Comparison of ENCODE assay signal across 10 mouse cellular contexts in genomic region chr12:75593817-75594216, GRCm38 (mm10). TPM values are rescaled to one million over a fixed set of nuclear protein-coding genes. Genes with fewer than 3 reads are reported as not detected.
DNase-seq lines count a peak whose midpoint lies in the region; ATAC-seq and TF ChIP-seq lines count a peak whose summit lies in the region.
"Had no signal": no experiment of that assay in that cellular context is flagged by ENCODE, and none has a peak within 500 bp of the region (broad histone marks: within the 10 kb centered on the region; RNA-seq: fewer than 3 reads in every experiment).

No protein-coding gene starts in this region.

- H3K79me2 ChIP-seq in heart, adult 2 months (replicated peaks; ENCODE audit: control insufficient read depth, insufficient read depth, low read length): peaks cover 12% of the 10 kb centered on the region

- peaks cover 3 to 11% of the 10 kb centered on the region in 2 experiments; a peak in 3 of 4 replicates for H3K4me1 ChIP-seq in heart, embryonic 14.5 days (ENCODE audit: control insufficient read depth in 2 of 2, insufficient read depth in 2 of 2, low read length in 2 of 2)
- peaks cover 1% of the 10 kb centered on the region; the same call in 1 of the 2 replicates for H3K4me1 ChIP-seq in heart, adult 2 months (ENCODE audit: control insufficient read depth, insufficient read depth, low read length)
- H3K4me1 ChIP-seq in bone marrow, adult 2 months (ENCODE audit: control insufficient read depth, insufficient read depth, low read length): no peaks in the 10 kb centered on the region; the same call in 1 of the 2 replicates
- H3K4me1 ChIP-seq in hindbrain, embryonic 11.5 days (replicated peaks; ENCODE audit: control insufficient read depth, insufficient read depth, low read length): no peaks in the 10 kb centered on the region; the same call in 1 of the 2 replicates
- peaks cover 20% of the 10 kb centered on the region for H3K4me1 ChIP-seq in midbrain, embryonic 12.5 days

- H3K4me2 ChIP-seq in heart, embryonic 14.5 days (ENCODE audit: low read length): peak overlapping the region; percentile 84
- no peak overlapping the region for H3K4me2 ChIP-seq in hindbrain, embryonic 11.5 days (replicated peaks; ENCODE audit: low read depth, low read length)
- H3K4me2 ChIP-seq in midbrain, embryonic 12.5 days (replicated peaks): peak overlapping the region; percentile 88

- DNase-seq in heart, adult 2 months: no peak
- no peak for DNase-seq in hindbrain, embryonic 11.5 days (ENCODE audit: low spot score)
- no peak for DNase-seq in spleen, postnatal 4 days (ENCODE audit: low spot score in 2 of 2)
- DNase-seq in MN1 (ENCODE audit: low spot score): no peak
- no peak for DNase-seq in embryo, embryonic 11 days
- DNase-seq: gastrocnemius, postnatal 25 days had no signal

- H3K27ac ChIP-seq in heart, embryonic 14.5 days (replicated peaks in 1 of 2; ENCODE audit: control insufficient read depth in 1 of 2, insufficient read depth in 1 of 2, low read depth in 2 of 2, low read length in 2 of 2): no peak overlapping the region
- no peak overlapping the region for H3K27ac ChIP-seq in heart, adult 2 months
- H3K27ac ChIP-seq in bone marrow, adult 2 months (ENCODE audit: control insufficient read depth, insufficient read depth, low read depth, low read length, poor library complexity): no peak overlapping the region
- H3K27ac ChIP-seq in hindbrain, embryonic 11.5 days (ENCODE audit: low read depth, low read length): no peak overlapping the region
- H3K27ac ChIP-seq in midbrain, embryonic 12.5 days (replicated peaks): no peak overlapping the region
- H3K27ac ChIP-seq: limb, embryonic 15.5 days had no signal

- no peak overlapping the region for H3K9ac ChIP-seq in heart, embryonic 14.5 days (ENCODE audit: low read length)
- H3K9ac ChIP-seq in heart, adult 2 months (ENCODE audit: low read depth, low read length): no peak overlapping the region
- H3K9ac ChIP-seq in hindbrain, embryonic 11.5 days (ENCODE audit: low read depth, low read length): no peak overlapping the region
- H3K9ac ChIP-seq in midbrain, embryonic 12.5 days (replicated peaks): no peak overlapping the region
- H3K9ac ChIP-seq: limb, embryonic 15.5 days had no signal

- no peaks in the 10 kb centered on the region for H3K27me3 ChIP-seq in heart, embryonic 14.5 days (ENCODE audit: control insufficient read depth, insufficient read depth, low read length)
- no peaks in the 10 kb centered on the region for H3K27me3 ChIP-seq in heart, adult 2 months (ENCODE audit: control insufficient read depth, insufficient read depth, low read length)
- no peaks in the 10 kb centered on the region for H3K27me3 ChIP-seq in hindbrain, embryonic 11.5 days (ENCODE audit: control insufficient read depth, insufficient read depth, low read length)
- no peaks in the 10 kb centered on the region for H3K27me3 ChIP-seq in midbrain, embryonic 12.5 days
- H3K27me3 ChIP-seq: limb, embryonic 15.5 days had no signal

- no peak for TF ChIP-seq EP300 in heart, adult 2 months (IDR thresholded peaks at IDR 0.05; ENCODE audit: insufficient read depth, low read depth, low read length)

- H3K9me3 ChIP-seq in heart, embryonic 14.5 days (ENCODE audit: control insufficient read depth, low read length): no peaks in the 10 kb centered on the region
- no peaks in the 10 kb centered on the region for H3K9me3 ChIP-seq in hindbrain, embryonic 11.5 days (ENCODE audit: control insufficient read depth, low read length)
- H3K9me3 ChIP-seq in midbrain, embryonic 12.5 days: no peaks in the 10 kb centered on the region
- H3K9me3 ChIP-seq: limb, embryonic 15.5 days had no signal

- ATAC-seq in heart, embryonic 14.5 days (ENCODE audit: insufficient number of reproducible peaks, insufficient read depth, low FRiP score, low read depth): no peak
- ATAC-seq in hindbrain, embryonic 11.5 days (ENCODE audit: low FRiP score): no peak
- ATAC-seq in midbrain, embryonic 12.5 days (ENCODE audit: low FRiP score, low read depth): no peak

- TF ChIP-seq CTCF in heart, adult 2 months (IDR thresholded peaks at IDR 0.05): no peak
- TF ChIP-seq CTCF in bone marrow, adult 2 months (IDR thresholded peaks at IDR 0.05; ENCODE audit: control insufficient read depth, insufficient read depth, low read length): no peak

- no peak for TF ChIP-seq POLR2A in heart, adult 2 months (IDR thresholded peaks at IDR 0.05; ENCODE audit: insufficient read depth, low read depth, low read length)
- TF ChIP-seq POLR2A in bone marrow, adult 2 months (IDR thresholded peaks at IDR 0.05; ENCODE audit: borderline replicate concordance, control insufficient read depth, low read depth, low read length): no peak

- intact Hi-C loops in heart, adult 2 months (cut with DNase I): loop anchor here (10.0 kb wide), 2 partner anchors 181 to 289 kb away; partner anchors contain the start of gene Rhoj

- 0 out of 4 replicates have a peak overlapping the region, but pooled peaks of 1 of the 2 experiments have one; percentile 92 for H3K4me3 ChIP-seq in heart, embryonic 14.5 days (ENCODE audit: control insufficient read depth in 1 of 2, insufficient read depth in 1 of 2, low read depth in 1 of 2, low read length in 2 of 2)
- no peak overlapping the region for H3K4me3 ChIP-seq in heart, adult 2 months
- peak overlapping the region; percentile 5 for H3K4me3 ChIP-seq in bone marrow, adult 2 months (replicated peaks; ENCODE audit: control insufficient read depth, low read depth, low read length)
- H3K4me3 ChIP-seq in hindbrain, embryonic 11.5 days (ENCODE audit: low read depth, low read length): peak overlapping the region; percentile 100; the same call in 1 of the 2 replicates
- peak overlapping the region; percentile 100; the same call in 1 of the 2 replicates for H3K4me3 ChIP-seq in midbrain, embryonic 12.5 days

- WGBS in heart, embryonic 14.5 days: 79% methylated on average over 4 of the region's 4 CpGs
- 82% methylated on average over 4 of the region's 4 CpGs for WGBS in heart, adult 2 months
- 89% methylated on average over 4 of the region's 4 CpGs for WGBS in bone marrow, adult 2 months
- 77% methylated on average over 4 of the region's 4 CpGs for WGBS in hindbrain, embryonic 11.5 days
- 85% methylated on average over 4 of the region's 4 CpGs for whole genome bisulfite sequencing in midbrain, embryonic 12.5 days

- H3K36me3 ChIP-seq in heart, embryonic 14.5 days (ENCODE audit: control insufficient read depth, insufficient read depth, low read length): peaks cover 38% of the 10 kb centered on the region
- H3K36me3 ChIP-seq in heart, adult 2 months (ENCODE audit: control insufficient read depth, insufficient read depth, low read length): peaks cover 12% of the 10 kb centered on the region
- peaks cover 3% of the 10 kb centered on the region; the same call in 1 of the 2 replicates for H3K36me3 ChIP-seq in hindbrain, embryonic 11.5 days (ENCODE audit: control insufficient read depth, insufficient read depth, low read length)
- peaks cover 35% of the 10 kb centered on the region for H3K36me3 ChIP-seq in midbrain, embryonic 12.5 days

RNA-seq across cellular contexts. Expression of gene Ppp2r5e, which starts 2.2 kb away (rescaled TPM):
- 13.1 and 13.8 TPM in 2 replicates for polyA plus RNA-seq in heart, embryonic 14.5 days (2014; fragmentation: Nextera tagmentation; extraction: Ambion mirVana)
- 10 to 100 TPM; 32.6 to 32.9 TPM for total RNA-seq in heart, adult 2 months (2021)
- 9.1 and 14.6 TPM in 2 replicates for polyA plus RNA-seq in heart, adult 2 months (2012; rRNA removed)
- polyA plus RNA-seq in bone marrow, adult 2 months (2011; ENCODE audit: insufficient read depth, insufficient read length, low replicate concordance, missing spikeins): 16.9 and 17.0 TPM in 2 replicates
- polyA plus RNA-seq in hindbrain, embryonic 11.5 days (2014; fragmentation: Nextera tagmentation; extraction: Ambion mirVana): 21.8 and 23.3 TPM in 2 replicates
- 25.3 and 29.1 TPM in 2 replicates for polyA plus RNA-seq in midbrain, embryonic 12.5 days (2016; fragmentation: Nextera tagmentation; extraction: Ambion mirVana)
